Mouse (Mus musculus) MEL (cell line): ENCODE measurements around the gene Alox8.

Experiments used
- CTCF ChIP-seq, 3 experiments: IDR thresholded peaks in 2 of 3; conservative IDR thresholded peaks in 1 of 3; 2 replicates each; pipeline ENCODE4 v1.5.1; 2011 to 2012; ENCODE audit warnings: low read length in 3 of 3, low read depth in 2 of 3, mild to moderate bottlenecking in 2 of 3, improper control_type of control experiment in 1 of 3, inconsistent platforms in 1 of 3, mixed read lengths in 1 of 3, moderate library complexity in 1 of 3; ENCODE audit not compliant: control insufficient read depth in 1 of 3, insufficient read depth in 1 of 3, poor library complexity in 1 of 3, severe bottlenecking in 1 of 3
- E2F4 ChIP-seq: IDR thresholded peaks from 2 replicates; pipeline ENCODE4 v1.6.1; 2011; ENCODE audit warnings: low read depth, low read length, improper control_type of control experiment, borderline replicate concordance
- ETS1 ChIP-seq: IDR thresholded peaks from 2 replicates; pipeline ENCODE4 v1.6.1; 2012; ENCODE audit warnings: low read depth, mild to moderate bottlenecking, inconsistent platforms, low read length, improper control_type of control experiment, moderate library complexity
- GATA1 ChIP-seq: IDR thresholded peaks from 2 replicates; pipeline ENCODE4 v1.6.1; 2011; ENCODE audit warnings: low read depth, low read length, improper control_type of control experiment
- JUND ChIP-seq: IDR thresholded peaks from 2 replicates; pipeline ENCODE4 v1.6.1; 2011; ENCODE audit warnings: low read depth, mild to moderate bottlenecking, improper control_type of control experiment, low read length
- KAT2A ChIP-seq: conservative IDR thresholded peaks from 2 replicates; pipeline ENCODE4 v1.6.1; 2012; ENCODE audit warnings: low read depth, low read length, improper control_type of control experiment, inconsistent platforms
- MAX ChIP-seq: IDR thresholded peaks from 2 replicates; pipeline ENCODE4 v1.6.1; 2011; ENCODE audit warnings: low read length, improper control_type of control experiment
- MEF2A ChIP-seq: IDR thresholded peaks from 2 replicates; pipeline ENCODE4 v1.6.1; 2014; ENCODE audit warnings: low read depth, mild to moderate bottlenecking, inconsistent platforms, low read length, improper control_type of control experiment; ENCODE audit not compliant: poor library complexity, insufficient replicate concordance, severe bottlenecking; ENCODE audit errors: extremely low read depth
- POLR2A ChIP-seq, 2 experiments: IDR thresholded peaks; 2 replicates each; pipeline ENCODE4 v1.6.1; 2011 to 2012; ENCODE audit warnings: low read length in 2 of 2, mild to moderate bottlenecking in 2 of 2, control low read depth in 1 of 2, improper control_type of control experiment in 1 of 2, low read depth in 1 of 2, moderate library complexity in 1 of 2; ENCODE audit not compliant: control insufficient read depth in 1 of 2, insufficient read depth in 1 of 2, poor library complexity in 1 of 2
- SMC3 ChIP-seq: IDR thresholded peaks from 2 replicates; pipeline ENCODE4 v1.6.1; 2011; ENCODE audit warnings: low read depth, low read length, improper control_type of control experiment
- TAL1 ChIP-seq: IDR thresholded peaks from 2 replicates; pipeline ENCODE4 v1.6.1; 2012; ENCODE audit warnings: mild to moderate bottlenecking, inconsistent platforms, low read length, moderate library complexity, mixed read lengths
- USF2 ChIP-seq, 2 experiments: IDR thresholded peaks; 2 replicates each; pipeline ENCODE4 v1.6.1; 2011 to 2012; ENCODE audit warnings: improper control_type of control experiment in 2 of 2, low read length in 2 of 2, borderline replicate concordance in 1 of 2, inconsistent platforms in 1 of 2, low read depth in 1 of 2, mild to moderate bottlenecking in 1 of 2; ENCODE audit not compliant: insufficient read depth in 1 of 2

DNA sequence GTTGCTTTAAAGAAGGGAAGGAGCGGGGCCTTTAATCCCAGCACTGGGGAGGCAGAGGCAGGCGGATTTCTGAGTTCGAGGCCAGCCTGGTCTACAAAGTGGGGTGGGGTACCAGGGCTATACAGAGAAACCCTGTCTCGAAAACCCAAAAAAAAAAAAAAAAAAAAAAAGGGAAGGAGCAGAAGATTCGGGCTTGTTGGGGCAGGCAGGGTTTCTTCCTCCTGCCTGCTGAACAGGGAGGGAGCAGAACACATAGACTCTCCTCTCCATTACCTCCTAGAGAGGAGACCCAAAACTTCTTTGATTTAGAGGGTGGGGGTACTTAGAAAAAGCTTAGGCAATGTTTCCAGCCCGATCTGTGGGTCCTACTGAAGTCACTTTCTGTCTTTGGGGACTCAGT, 62.3 kb downstream of the Alox8 start:
- no peak for TF ChIP-seq POLR2A (IDR thresholded peaks at IDR 0.05; ENCODE audit: control insufficient read depth in 1 of 2, insufficient read depth in 1 of 2, low read depth in 1 of 2, low read length in 2 of 2, poor library complexity in 1 of 2)
- no peak for TF ChIP-seq CTCF (IDR thresholded peaks at IDR 0.05 in 2 of 3, conservative IDR thresholded peaks at IDR 0.05 in 1 of 3; ENCODE audit: control insufficient read depth in 1 of 3, insufficient read depth in 1 of 3, low read depth in 2 of 3, low read length in 3 of 3, poor library complexity in 1 of 3, severe bottlenecking in 1 of 3)
- TF ChIP-seq USF2 (IDR thresholded peaks at IDR 0.05; ENCODE audit: borderline replicate concordance in 1 of 2, insufficient read depth in 1 of 2, low read depth in 1 of 2, low read length in 2 of 2) = no peak
- no peak for TF ChIP-seq TAL1
- TF ChIP-seq E2F4 = no peak
- no peak for TF ChIP-seq SMC3
- no peak for TF ChIP-seq GATA1
- no peak for TF ChIP-seq JUND
- no peak for TF ChIP-seq KAT2A
- no peak for TF ChIP-seq MEF2A
- no peak for TF ChIP-seq ETS1
- no peak for TF ChIP-seq MAX
